Mouse (Mus musculus) heart, adult 2 months (tissue): ENCODE results near the gene Dolk. TPM values are rescaled to one million over a fixed set of nuclear protein-coding genes. Genes with fewer than 3 reads are reported as not detected.

ENCODE experiments used
- DNase-seq, 2 experiments: peaks; one replicate each; pipeline ENCODE4 v3.0.0; 2021
- H3K27ac ChIP-seq: fragments of 200-600 bp; 2 replicates; pipeline ENCODE4 v1.8.1; 2022
- H3K27me3 ChIP-seq: fragments of 200-500 bp; 2 replicates; pipeline ENCODE4 v1.6.1; 2012; ENCODE audit warnings: mild to moderate bottlenecking, low read length, inconsistent platforms, mixed read lengths; ENCODE audit not compliant: control insufficient read depth, insufficient read depth
- H3K36me3 ChIP-seq: fragments of 200-500 bp; 2 replicates; pipeline ENCODE4 v1.6.1; 2012; ENCODE audit warnings: low read length, inconsistent platforms; ENCODE audit not compliant: control insufficient read depth, insufficient read depth
- H3K4me1 ChIP-seq: fragments of 200-500 bp; 2 replicates; pipeline ENCODE4 v1.6.1; 2011; ENCODE audit warnings: low read length; ENCODE audit not compliant: control insufficient read depth, insufficient read depth
- H3K4me3 ChIP-seq: fragments of 200-600 bp; 2 replicates; pipeline ENCODE4 v1.8.1; 2022
- H3K79me2 ChIP-seq: fragments of 200-500 bp; replicated peaks from 2 replicates; pipeline ENCODE4 v1.6.1; 2012; ENCODE audit warnings: mild to moderate bottlenecking, inconsistent platforms, low read length, moderate library complexity, mixed read lengths; ENCODE audit not compliant: control insufficient read depth, insufficient read depth
- H3K9ac ChIP-seq: fragments of 200-500 bp; 2 replicates; pipeline ENCODE4 v1.6.1; 2012; ENCODE audit warnings: low read depth, mild to moderate bottlenecking, control low read depth, inconsistent platforms, low read length, mixed read lengths
- CTCF ChIP-seq: fragments of 200-600 bp; IDR thresholded peaks from 2 replicates; pipeline ENCODE4 v1.8.1; 2022; ENCODE audit warnings: antibody characterized with exemption, mild to moderate bottlenecking, moderate library complexity
- EP300 ChIP-seq: fragments of 200-500 bp; IDR thresholded peaks from 2 replicates; pipeline ENCODE4 v1.6.1; 2011; ENCODE audit warnings: low read depth, low read length, control low read depth; ENCODE audit not compliant: insufficient read depth
- POLR2A ChIP-seq: fragments of 200-500 bp; IDR thresholded peaks from 2 replicates; pipeline ENCODE4 v1.6.1; 2011; ENCODE audit warnings: mild to moderate bottlenecking, low read depth, low read length, control low read depth; ENCODE audit not compliant: insufficient read depth
- WGBS: fragments of 180-500 bp; shearing (Covaris S2); methylation state at CpG from one replicate; pipeline ENCODE4 v1.1.7; 2018; 5-methylcytosine and 5-hydroxymethylcytosine counted together
- intact Hi-C: fragments of 180-260 bp; cut with DNase I; formaldehyde crosslinking; loops from one replicate; pipeline ENCODE4 v1.15.1; 2025
- polyA plus RNA-seq: library from polyadenylated mRNA; depleted of rRNA; stranded (reverse); fragments of >200 nt; gene quantifications from 2 replicates; pipeline ENCODE4 v1.2.3, GENCODE M21; 2012
- total RNA-seq, 2 experiments: library from RNA; stranded (reverse); gene quantifications; 2 replicates each; pipeline ENCODE4 v1.2.3; 2021

Gene Dolk
- total and polyA plus RNA-seq, 3 experiments: 21.6 to 25.3 (median 23.9) TPM

DNA sequence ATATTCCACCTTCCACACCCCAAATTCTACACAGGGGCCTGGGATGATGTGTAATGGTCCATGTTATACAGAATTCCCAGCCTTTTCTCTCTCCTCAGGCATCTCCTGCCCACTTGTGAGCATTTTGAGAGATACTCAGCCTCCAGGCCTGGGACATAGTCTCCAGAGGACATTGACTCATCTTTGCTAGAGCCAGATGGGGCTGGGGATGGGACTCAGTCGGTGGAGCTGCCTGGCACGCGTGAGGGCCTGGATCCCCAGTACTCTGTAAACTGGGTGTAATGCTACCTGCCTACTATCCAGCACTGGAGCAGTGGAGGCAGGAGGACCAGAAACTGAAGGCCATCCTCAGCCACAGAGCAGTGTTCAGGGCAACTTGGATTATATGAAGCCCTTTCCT is 37.0 kb downstream of the Dolk start:
- H3K4me1 ChIP-seq: peaks cover 57% of the 10 kb centered on the region
- TF ChIP-seq EP300 (no peak), POLR2A (no peak), CTCF (no peak)
- H3K27ac ChIP-seq: peak overlapping the region; percentile 24
- WGBS: 84% methylated on average over 3 of the region's 3 CpGs
- H3K9ac ChIP-seq: no peak overlapping the region
- no peaks in the 10 kb centered on the region for H3K27me3 ChIP-seq
- H3K4me3 ChIP-seq: no peak overlapping the region
- peaks cover 41% of the 10 kb centered on the region for H3K36me3 ChIP-seq
- intact Hi-C loops: no loop called here
- H3K79me2 ChIP-seq: peaks cover 12% of the 10 kb centered on the region
- DNase-seq: peak in 1 of 2 experiments; percentile 20

- TF ChIP-seq CTCF (no peak), POLR2A (no peak), EP300 (no peak)
- DNase-seq: peak; percentile 25 to 39
- Histone ChIP-seq H3K27ac (peak overlapping the region; percentile 42; the same call in 1 of the 2 replicates), H3K4me3 (no peak overlapping the region), H3K79me2 (peaks cover 16% of the 10 kb centered on the region), H3K36me3 (peaks cover 50% of the 10 kb centered on the region), H3K27me3 (no peaks in the 10 kb centered on the region), H3K4me1 (peaks cover 60% of the 10 kb centered on the region), H3K9ac (no peak overlapping the region)
- intact Hi-C loops: no loop called here
- WGBS: 21% methylated on average over 4 of the region's 4 CpGs
Observed at GRCm38 (mm10) chr2:30247681-30248080, 38.5 kb downstream of the Dolk start.

DNA sequence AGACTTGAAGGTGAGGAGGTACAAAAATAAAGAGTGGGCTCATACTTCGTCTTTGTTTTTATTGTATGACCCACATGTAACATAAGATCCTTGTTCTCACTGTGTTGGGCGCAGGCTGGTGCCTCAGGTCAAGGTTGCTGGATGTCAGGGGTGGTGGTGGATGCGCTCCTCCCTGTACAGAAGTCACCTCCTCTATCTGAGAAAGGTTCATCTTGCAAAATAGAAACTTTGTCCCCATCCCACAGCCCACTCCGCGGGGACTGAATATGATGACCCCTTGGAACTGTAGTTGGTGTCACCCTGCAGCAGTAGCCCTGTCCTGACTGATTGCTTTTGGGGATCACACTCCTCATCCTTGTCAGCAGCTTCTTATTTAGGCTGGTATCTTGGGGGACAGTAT is 39.1 kb downstream of the Dolk start:
- peak in 1 of 2 experiments; percentile 18 for DNase-seq
- 89% methylated on average over 5 of the region's 5 CpGs for WGBS
- intact Hi-C loops: no loop called here
- Histone ChIP-seq H3K36me3 (peaks cover 51% of the 10 kb centered on the region), H3K4me1 (peaks cover 55% of the 10 kb centered on the region), H3K4me3 (no peak overlapping the region), H3K79me2 (peaks cover 16% of the 10 kb centered on the region), H3K9ac (no peak overlapping the region), H3K27ac (no peak overlapping the region), H3K27me3 (no peaks in the 10 kb centered on the region)
- TF ChIP-seq POLR2A: no peak
- TF ChIP-seq EP300: no peak
- no peak for TF ChIP-seq CTCF

DNA sequence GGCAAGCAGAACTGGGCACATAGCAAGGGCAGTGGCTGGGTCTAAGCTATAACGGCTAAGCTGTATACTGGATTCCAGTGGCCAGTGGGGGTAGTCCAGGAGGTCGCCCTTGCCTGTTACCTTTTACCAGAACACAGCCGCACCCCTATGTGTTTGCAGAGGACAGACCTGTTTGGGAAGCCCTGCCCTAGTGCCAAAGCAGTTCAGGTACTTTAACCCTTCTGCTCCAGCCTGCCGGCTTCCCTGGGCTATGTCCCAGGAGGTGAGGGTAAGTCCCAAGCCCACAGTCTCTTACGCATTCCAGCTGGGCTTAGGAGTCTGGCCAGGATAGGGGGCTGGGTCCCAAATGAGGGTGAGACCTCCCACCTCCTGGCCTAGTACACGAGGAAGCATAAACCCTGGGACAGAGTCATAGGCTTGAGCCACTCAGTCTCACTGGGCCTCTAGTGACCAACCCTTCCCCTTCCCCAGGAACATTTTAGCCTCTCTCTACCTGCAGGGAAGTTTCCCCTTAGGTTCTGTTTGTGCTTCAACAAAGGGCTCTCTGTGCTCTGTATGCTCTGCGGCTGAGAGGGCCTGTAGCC is 41.4 kb downstream of the Dolk start:
- intact Hi-C loops: no loop called here

DNA sequence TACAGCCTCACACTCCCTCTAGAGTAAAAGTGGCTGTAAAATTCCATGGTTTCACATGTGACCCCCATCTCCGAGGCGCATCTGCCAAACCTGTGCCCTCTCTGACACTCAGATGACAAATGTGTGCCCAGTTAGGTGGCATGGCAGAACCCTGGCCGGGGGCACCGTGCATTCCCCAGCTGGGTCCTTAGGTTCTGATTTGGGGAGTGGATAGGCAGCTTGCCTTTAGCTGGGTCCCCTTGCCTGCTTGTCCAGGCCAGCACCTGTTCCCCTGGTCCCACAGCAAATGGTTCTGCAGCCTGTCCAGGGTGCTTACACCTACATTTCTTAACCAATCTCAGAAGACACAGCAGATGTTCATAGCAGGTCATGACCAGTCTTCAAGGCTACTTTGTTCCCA is 42.7 kb downstream of the Dolk start:
- Histone ChIP-seq H3K27me3 (no peaks in the 10 kb centered on the region), H3K9ac (no peak overlapping the region), H3K36me3 (peaks cover 46% of the 10 kb centered on the region), H3K27ac (peak overlapping the region; percentile 98), H3K4me3 (peak overlapping the region; percentile 2; the same call in 1 of the 2 replicates), H3K79me2 (peaks cover 9% of the 10 kb centered on the region), H3K4me1 (peaks cover 62% of the 10 kb centered on the region)
- no peak for TF ChIP-seq EP300
- TF ChIP-seq CTCF: no peak
- no peak for TF ChIP-seq POLR2A
- DNase-seq: peak in 1 of 2 experiments; percentile 43
- 52% methylated on average over 4 of the region's 4 CpGs for WGBS
- intact Hi-C loops: no loop called here

More for the DNA sequence above, 41.4 kb downstream of the Dolk start:
- H3K4me1 ChIP-seq: peaks cover 55% of the 10 kb centered on the region
- H3K36me3 ChIP-seq: peaks cover 53% of the 10 kb centered on the region
- H3K9ac ChIP-seq: no peak overlapping the region
- peak in 1 of 2 experiments; percentile 38 for DNase-seq
- H3K4me3 ChIP-seq: no peak overlapping the region
- TF ChIP-seq EP300 (no peak), CTCF (no peak), POLR2A (no peak)
- H3K27me3 ChIP-seq: no peaks in the 10 kb centered on the region
- peak overlapping the region; percentile 98 for H3K27ac ChIP-seq
- 49% methylated on average over 7 of the region's 7 CpGs for WGBS
- H3K79me2 ChIP-seq: peaks cover 10% of the 10 kb centered on the region

DNA sequence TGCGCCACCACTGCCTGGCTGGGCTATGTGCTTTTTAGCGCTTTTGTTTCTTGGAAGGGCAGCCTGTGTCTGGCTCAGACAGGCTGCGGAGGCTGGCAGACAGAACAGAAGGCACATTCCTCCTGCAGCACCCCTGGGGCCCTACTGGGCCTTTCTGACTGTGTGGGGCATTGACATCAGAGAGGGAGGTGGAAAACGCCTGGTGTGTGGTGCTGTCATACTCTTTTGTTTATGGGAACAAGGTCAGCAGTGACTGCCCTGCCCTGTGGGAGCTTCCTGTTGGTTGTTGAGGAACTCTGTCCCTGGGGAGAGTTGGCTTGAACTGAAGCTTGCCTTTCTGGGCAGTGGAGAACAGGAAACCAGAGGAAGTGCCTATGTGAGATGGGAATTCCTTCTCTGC is 43.6 kb downstream of the Dolk start:
- WGBS: 8% methylated on average over 4 of the region's 4 CpGs
- DNase-seq: peak; percentile 79 to 89
- Histone ChIP-seq H3K79me2 (peaks cover 7% of the 10 kb centered on the region), H3K27me3 (no peaks in the 10 kb centered on the region), H3K4me3 (peak overlapping the region; percentile 3; the same call in 1 of the 2 replicates), H3K9ac (0 out of 2 replicates have a peak overlapping the region, but pooled peaks have one; percentile 5), H3K27ac (peak overlapping the region; percentile 98), H3K4me1 (peaks cover 56% of the 10 kb centered on the region), H3K36me3 (peaks cover 41% of the 10 kb centered on the region)
- TF ChIP-seq EP300: peak; percentile 100
- TF ChIP-seq POLR2A: peak; percentile 72; the same call in 1 of the 2 replicates
- TF ChIP-seq CTCF: no peak
- intact Hi-C loops: loop anchor here (1.0 kb wide), 1 partner anchor 16 kb away; no protein-coding TSS in a partner anchor
